Mouse (Mus musculus) myocyte (in vitro differentiated cells): ENCODE data around the gene Grik5. TPM values are rescaled to one million over a fixed set of nuclear protein-coding genes. Genes with fewer than 3 reads are reported as not detected.

Experiments used
- H3K27me3 ChIP-seq: one replicate; pipeline ENCODE4 v1.6.1; 2011; ENCODE audit not compliant: control insufficient read depth, insufficient read depth, insufficient read length
- H3K36me3 ChIP-seq: one replicate; pipeline ENCODE4 v1.6.1; 2011; ENCODE audit not compliant: control insufficient read depth, insufficient read depth
- H3K4me2 ChIP-seq: one replicate; pipeline ENCODE4 v1.6.1; 2011; ENCODE audit warnings: low read depth, control low read depth
- H3K4me3 ChIP-seq: one replicate; pipeline ENCODE4 v1.5.1; 2011; ENCODE audit warnings: mild to moderate bottlenecking, control low read depth, moderate library complexity
- H3K79me2 ChIP-seq: one replicate; pipeline ENCODE4 v1.6.1; 2011; ENCODE audit not compliant: control insufficient read depth, insufficient read depth
- H3ac ChIP-seq: one replicate; pipeline ENCODE4 v1.6.1; 2011; ENCODE audit not compliant: control insufficient read depth, insufficient read length
- CEBPB ChIP-seq: IDR thresholded peaks from 2 replicates; pipeline ENCODE4 v1.6.1; 2011; ENCODE audit warnings: mild to moderate bottlenecking, moderate library complexity; ENCODE audit not compliant: poor library complexity, insufficient read depth, severe bottlenecking
- E2F4 ChIP-seq: IDR thresholded peaks from one replicate; pipeline ENCODE4 v1.6.1; 2011; ENCODE audit warnings: mild to moderate bottlenecking, control low read depth, moderate library complexity; ENCODE audit not compliant: insufficient read depth
- MAX ChIP-seq: IDR thresholded peaks from one replicate; pipeline ENCODE4 v1.6.1; 2011; ENCODE audit warnings: low read depth, mild to moderate bottlenecking, control low read depth
- MYOD1 ChIP-seq, 3 experiments: IDR thresholded peaks; one replicate each; pipeline ENCODE4 v1.6.1; 2011; ENCODE audit warnings: control low read depth in 2 of 3, low read depth in 2 of 3, mild to moderate bottlenecking in 2 of 3, moderate library complexity in 1 of 3; ENCODE audit not compliant: insufficient read length in 2 of 3, control insufficient read depth in 1 of 3
- MYOG ChIP-seq, 3 experiments: IDR thresholded peaks; one replicate each; pipeline ENCODE4 v1.6.1; 2011; ENCODE audit warnings: control low read depth in 2 of 3, low read depth in 2 of 3, mild to moderate bottlenecking in 2 of 3; ENCODE audit not compliant: insufficient read length in 2 of 3, control insufficient read depth in 1 of 3, insufficient read depth in 1 of 3
- POLR2A ChIP-seq: IDR thresholded peaks from one replicate; pipeline ENCODE4 v1.6.1; 2011; ENCODE audit warnings: low read depth, mild to moderate bottlenecking, control low read depth, moderate library complexity; ENCODE audit not compliant: insufficient read length
- POLR2AphosphoS2 ChIP-seq: IDR thresholded peaks from one replicate; pipeline ENCODE4 v1.6.1; 2011; ENCODE audit warnings: low read depth, control low read depth; ENCODE audit not compliant: insufficient read length
- REST ChIP-seq: IDR thresholded peaks from one replicate; pipeline ENCODE4 v1.6.1; 2011; ENCODE audit warnings: mild to moderate bottlenecking, control low read depth, moderate library complexity; ENCODE audit not compliant: insufficient read depth, insufficient read length
- SRF ChIP-seq: IDR thresholded peaks from one replicate; pipeline ENCODE4 v1.6.1; 2011; ENCODE audit warnings: low read depth; ENCODE audit not compliant: control insufficient read depth, insufficient read length
- TCF12 ChIP-seq: IDR thresholded peaks from one replicate; pipeline ENCODE4 v1.6.1; 2011; ENCODE audit warnings: mild to moderate bottlenecking, control low read depth; ENCODE audit not compliant: poor library complexity, insufficient read depth, severe bottlenecking
- TCF3 ChIP-seq: IDR thresholded peaks from one replicate; pipeline ENCODE4 v1.6.1; 2011; ENCODE audit warnings: low read depth, control low read depth; ENCODE audit not compliant: insufficient read length
- USF1 ChIP-seq: IDR thresholded peaks from one replicate; pipeline ENCODE4 v1.6.1; 2011; ENCODE audit warnings: low read depth, mild to moderate bottlenecking, control low read depth, moderate library complexity
- polyA plus RNA-seq: library from polyadenylated mRNA; unstranded; fragments of >200 nt; fragmentation: generic; extraction: Trizol; gene quantifications from one replicate; pipeline ENCODE4 v1.2.1, GENCODE M21; 2012; ENCODE audit warnings: missing spikeins

Grik5 gene
- polyA plus RNA-seq, 1 experiment: 14.7 TPM

GRCm38 (mm10) chr7:25041921-25042320 is 30.2 kb downstream of the Grik5 start:
- Histone ChIP-seq H3K27me3 (no peaks in the 10 kb centered on the region), H3K36me3 (no peaks in the 10 kb centered on the region), H3K4me3 (no peak overlapping the region), H3K79me2 (no peaks in the 10 kb centered on the region), H3K4me2 (no peak overlapping the region), H3ac (no peak overlapping the region)
- TF ChIP-seq POLR2AphosphoS2 (no peak), TCF12 (no peak), MYOG (IDR thresholded peaks at IDR 0.05; ENCODE audit: control insufficient read depth in 1 of 3, insufficient read depth in 1 of 3, insufficient read length in 2 of 3, low read depth in 2 of 3) (peak in 1 of 3 experiments; percentile 5), MYOD1 (IDR thresholded peaks at IDR 0.05; ENCODE audit: control insufficient read depth in 1 of 3, insufficient read length in 2 of 3, low read depth in 2 of 3) (peak in 1 of 3 experiments; percentile 33)

- no peak overlapping the region for H3K4me2 ChIP-seq
- no peak overlapping the region for H3ac ChIP-seq
- no peaks in the 10 kb centered on the region for H3K79me2 ChIP-seq
- no peaks in the 10 kb centered on the region for H3K27me3 ChIP-seq
- H3K36me3 ChIP-seq: no peaks in the 10 kb centered on the region
- TF ChIP-seq TCF3 (no peak), USF1 (no peak), TCF12 (no peak), REST (no peak), MAX (no peak), SRF (no peak), E2F4 (no peak), MYOG (IDR thresholded peaks at IDR 0.05; ENCODE audit: control insufficient read depth in 1 of 3, insufficient read depth in 1 of 3, insufficient read length in 2 of 3, low read depth in 2 of 3) (no peak), POLR2AphosphoS2 (no peak), POLR2A (no peak), CEBPB (no peak), MYOD1 (IDR thresholded peaks at IDR 0.05; ENCODE audit: control insufficient read depth in 1 of 3, insufficient read length in 2 of 3, low read depth in 2 of 3) (no peak)
- H3K4me3 ChIP-seq: no peak overlapping the region
Observed at GRCm38 (mm10) chr7:25035916-25036315, 36.2 kb downstream of the Grik5 start.

GRCm38 (mm10) chr7:25034796-25035195 is 37.4 kb downstream of the Grik5 start:
- H3ac ChIP-seq: no peak overlapping the region
- H3K4me3 ChIP-seq: no peak overlapping the region
- H3K36me3 ChIP-seq: no peaks in the 10 kb centered on the region
- TF ChIP-seq E2F4 (no peak), MAX (no peak), REST (no peak), TCF3 (no peak), POLR2A (no peak), CEBPB (no peak), MYOG (IDR thresholded peaks at IDR 0.05; ENCODE audit: control insufficient read depth in 1 of 3, insufficient read depth in 1 of 3, insufficient read length in 2 of 3, low read depth in 2 of 3) (no peak), SRF (no peak), USF1 (no peak), TCF12 (no peak), MYOD1 (IDR thresholded peaks at IDR 0.05; ENCODE audit: control insufficient read depth in 1 of 3, insufficient read length in 2 of 3, low read depth in 2 of 3) (no peak), POLR2AphosphoS2 (no peak)
- H3K79me2 ChIP-seq: no peaks in the 10 kb centered on the region
- no peak overlapping the region for H3K4me2 ChIP-seq
- no peaks in the 10 kb centered on the region for H3K27me3 ChIP-seq

DNA sequence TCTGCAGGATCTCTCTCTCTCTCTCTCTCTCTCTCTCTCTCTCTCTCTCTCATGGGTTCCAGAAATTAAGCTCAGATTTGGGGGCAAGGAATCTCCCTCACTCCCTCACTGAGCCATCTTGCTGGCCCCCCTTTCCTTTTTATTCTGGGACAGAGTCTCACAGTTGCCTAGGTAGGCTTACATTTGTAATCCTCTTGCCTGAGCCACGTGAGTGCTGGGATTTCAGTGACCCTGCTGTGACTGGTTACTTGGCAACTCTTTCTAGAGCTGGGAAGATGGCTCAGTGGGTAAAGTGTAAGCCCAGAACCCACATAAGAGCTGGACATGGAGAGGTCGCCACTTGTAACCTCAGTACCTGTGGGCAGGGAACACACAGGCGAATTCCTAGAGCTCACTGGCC is 40.6 kb downstream of the Grik5 start:
- H3K4me3 ChIP-seq: no peak overlapping the region
- TF ChIP-seq POLR2AphosphoS2 (no peak), MYOD1 (IDR thresholded peaks at IDR 0.05; ENCODE audit: control insufficient read depth in 1 of 3, insufficient read length in 2 of 3, low read depth in 2 of 3) (no peak), POLR2A (no peak), CEBPB (no peak), MAX (no peak), REST (no peak), SRF (no peak)
- H3K36me3 ChIP-seq: no peaks in the 10 kb centered on the region
- H3K79me2 ChIP-seq: no peaks in the 10 kb centered on the region
- no peak overlapping the region for H3K4me2 ChIP-seq
- no peaks in the 10 kb centered on the region for H3K27me3 ChIP-seq
- no peak overlapping the region for H3ac ChIP-seq

DNA sequence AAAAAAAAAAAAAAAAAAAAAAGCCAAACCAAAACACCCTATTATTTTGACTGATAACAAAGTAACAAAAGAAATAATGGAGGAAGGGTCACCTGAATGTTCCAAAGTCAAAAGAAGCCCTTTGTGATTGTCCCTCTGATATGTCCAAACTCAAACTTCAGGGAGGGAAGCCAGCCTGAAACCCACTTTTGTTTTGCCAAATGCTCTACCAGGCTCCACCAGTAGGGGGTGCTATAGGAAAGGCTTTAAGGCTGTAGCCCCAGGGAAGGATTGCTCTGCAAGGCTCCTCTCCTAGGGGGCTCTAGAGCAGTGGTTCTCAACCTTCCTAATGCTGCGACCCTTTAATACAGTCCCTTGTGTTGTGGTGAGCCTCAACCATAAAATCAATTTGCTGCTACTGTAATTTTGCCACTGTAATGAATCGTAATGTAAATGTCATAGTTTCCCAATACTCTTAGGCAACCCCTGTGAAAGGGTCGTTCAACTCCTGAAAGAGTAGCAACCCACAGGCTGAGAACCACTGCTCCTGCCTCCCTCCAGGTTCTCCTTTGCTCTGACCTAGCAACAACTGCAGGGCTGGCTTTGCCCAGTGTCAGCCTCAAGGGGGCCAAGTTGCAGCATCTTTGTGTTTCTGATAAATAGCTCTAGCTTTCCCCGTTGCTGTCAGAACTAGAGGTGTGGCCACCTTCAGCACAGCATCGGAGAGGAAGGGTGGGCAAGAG is 42.0 kb downstream of the Grik5 start:
- no peaks in the 10 kb centered on the region for H3K36me3 ChIP-seq

More for the DNA sequence above, 42.0 kb downstream of the Grik5 start:
- Histone ChIP-seq H3K4me3 (no peak overlapping the region), H3ac (no peak overlapping the region), H3K79me2 (no peaks in the 10 kb centered on the region), H3K27me3 (no peaks in the 10 kb centered on the region), H3K4me2 (no peak overlapping the region)
- no peak for TF ChIP-seq TCF12
